Mouse (Mus musculus) lung, adult 2 months (tissue): ENCODE measurements around the gene Serpinb6a. TPM values are rescaled to one million over a fixed set of nuclear protein-coding genes. Genes with fewer than 3 reads are reported as not detected.

Experiments used
- DNase-seq: peaks from one replicate; pipeline ENCODE4 v3.0.0; 2022
- H3K4me1 ChIP-seq: fragments of 200-500 bp; 2 replicates; pipeline ENCODE4 v1.6.1; 2011; ENCODE audit warnings: low read length; ENCODE audit not compliant: control insufficient read depth, insufficient read depth
- H3K4me3 ChIP-seq: fragments of 200-500 bp; replicated peaks from 2 replicates; pipeline ENCODE3; 2011; ENCODE audit warnings: low read depth, mild to moderate bottlenecking, control low read depth, low read length; ENCODE audit errors: extremely low read depth
- CTCF ChIP-seq: fragments of 200-500 bp; IDR thresholded peaks from 2 replicates; pipeline ENCODE4 v1.5.1; 2011; ENCODE audit warnings: mild to moderate bottlenecking, low read length, control low read depth; ENCODE audit not compliant: insufficient read depth
- POLR2A ChIP-seq: fragments of 200-500 bp; IDR thresholded peaks from 2 replicates; pipeline ENCODE4 v1.6.1; 2011; ENCODE audit warnings: low read depth, mild to moderate bottlenecking, control low read depth, low read length, borderline replicate concordance; ENCODE audit errors: extremely low read depth
- WGBS: fragments of 180-500 bp; shearing (Covaris S2); methylation state at CpG from one replicate; pipeline ENCODE4 v1.1.7; 2018; 5-methylcytosine and 5-hydroxymethylcytosine counted together
- polyA plus RNA-seq: library from polyadenylated mRNA; depleted of rRNA; stranded (reverse); fragments of >200 nt; gene quantifications from 2 replicates; pipeline ENCODE4 v1.2.3, GENCODE M21; 2012

The Serpinb6a gene
- polyA plus RNA-seq, 1 experiment: 128 TPM

DNA sequence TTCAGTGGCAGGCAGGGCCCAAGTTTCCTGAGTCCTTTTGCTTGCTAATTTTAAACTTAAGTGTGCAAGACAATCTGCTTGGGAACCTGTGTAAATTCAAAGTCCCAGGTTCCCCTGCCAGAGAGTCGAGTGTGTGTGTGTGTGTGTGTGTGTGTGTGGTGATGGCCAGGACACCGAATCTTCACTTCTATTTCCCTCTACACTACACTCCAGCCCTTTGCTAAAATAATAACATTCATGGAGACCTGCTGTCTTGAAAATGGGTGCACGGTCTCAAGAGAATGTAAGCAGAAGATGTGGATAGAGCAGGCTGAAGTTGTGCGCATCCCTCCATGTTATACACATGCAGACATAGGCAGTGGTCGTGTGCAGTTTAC lies 35.5 kb upstream of the Serpinb6a start:
- 33% methylated on average over 5 of the region's 5 CpGs for WGBS
- Histone ChIP-seq H3K4me3 (peak overlapping the region; percentile 96), H3K4me1 (peaks cover 6% of the 10 kb centered on the region; the same call in 1 of the 2 replicates)
- no peak for TF ChIP-seq CTCF
- no peak for TF ChIP-seq POLR2A
- DNase-seq: no peak

GRCm38 (mm10) chr13:34037172-34038055 lies 34.8 kb upstream of the Serpinb6a start, which contains the start of gene Bphl:
Bphl (plus strand) TSS chr13:34037597.
- Histone ChIP-seq H3K4me3 (peak within 1 kb of the TSS; percentile 96), H3K4me1 (peaks cover 6% of the 10 kb centered on the region; the same call in 1 of the 2 replicates)
- WGBS: under 1% methylated on average over 37 of the region's 37 CpGs
- peak; percentile 88 for DNase-seq
- TF ChIP-seq POLR2A: peak; percentile 91
- TF ChIP-seq CTCF: no peak

- Histone ChIP-seq H3K4me3 (no peak overlapping the region), H3K4me1 (peaks cover 6% of the 10 kb centered on the region; the same call in 1 of the 2 replicates)
- WGBS: 63% methylated on average over 5 of the region's 5 CpGs
- DNase-seq: no peak
- TF ChIP-seq CTCF (no peak), POLR2A (no peak)
These were observed 34.1 kb upstream of the Serpinb6a start for GRCm38 (mm10) chr13:34036726-34037125.

- DNase-seq: no peak
- Histone ChIP-seq H3K4me1 (peaks cover 6% of the 10 kb centered on the region; the same call in 1 of the 2 replicates), H3K4me3 (no peak overlapping the region)
- TF ChIP-seq POLR2A: no peak
- no peak for TF ChIP-seq CTCF
- WGBS: 55% methylated on average over 3 of the region's 3 CpGs
These were observed 32.8 kb upstream of the Serpinb6a start for GRCm38 (mm10) chr13:34035424-34035823.

DNA sequence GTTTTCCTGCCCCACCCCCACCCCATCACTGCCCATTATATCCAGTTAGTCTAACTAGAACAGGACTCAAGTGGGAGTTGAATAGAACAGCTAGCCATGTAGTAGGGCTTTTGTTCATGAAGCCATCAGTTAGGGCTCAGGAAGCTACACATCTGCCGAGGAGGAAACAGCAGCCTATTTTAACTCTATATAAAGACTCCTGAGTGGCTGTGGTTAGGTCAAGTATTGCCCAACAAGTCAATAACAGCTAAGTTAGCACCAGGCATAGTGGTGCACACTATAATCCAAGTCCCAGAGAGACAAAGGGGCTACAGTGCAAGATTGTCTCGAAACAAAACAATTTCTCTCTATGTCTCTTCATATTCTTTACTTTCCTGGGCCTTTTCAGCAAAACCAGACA lies 29.4 kb upstream of the Serpinb6a start:
- H3K4me1 ChIP-seq: 0 out of 2 replicates have a peak, but pooled peaks cover under 1% of the 10 kb centered on the region
- H3K4me3 ChIP-seq: no peak overlapping the region
- 65% methylated on average over 2 of the region's 2 CpGs for WGBS
- no peak for TF ChIP-seq POLR2A
- TF ChIP-seq CTCF: no peak
- no peak for DNase-seq

DNA sequence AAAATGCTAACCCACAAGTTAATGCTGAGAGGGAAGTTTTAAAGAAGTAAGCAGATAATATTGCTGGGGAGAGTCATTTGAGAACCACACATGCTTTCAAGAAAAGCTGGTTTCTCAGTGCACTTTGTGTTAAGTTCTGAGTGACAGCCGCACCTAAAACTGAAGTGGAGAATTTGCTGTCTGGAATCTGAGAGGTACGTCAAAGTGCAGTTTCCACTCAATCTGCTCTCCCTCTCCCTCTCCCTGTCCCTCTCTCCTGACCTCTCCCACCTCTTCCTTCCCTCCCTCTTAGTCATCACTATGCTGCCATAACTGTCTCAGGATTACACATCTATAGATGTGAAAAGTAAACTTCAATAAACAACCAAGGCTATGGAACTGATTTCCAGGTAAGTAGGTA lies 19.4 kb upstream of the Serpinb6a start:
- WGBS: 71% methylated on average over 2 of the region's 2 CpGs
- H3K4me3 ChIP-seq: no peak overlapping the region
- no peak for DNase-seq

GRCm38 (mm10) chr13:34018521-34018920 lies 15.9 kb upstream of the Serpinb6a start:
- Histone ChIP-seq H3K4me1 (no peaks in the 10 kb centered on the region), H3K4me3 (no peak overlapping the region)
- TF ChIP-seq POLR2A (no peak), CTCF (no peak)
- WGBS: 97% methylated on average over 1 of the region's 1 CpGs
- no peak for DNase-seq

More for the DNA sequence above, 19.4 kb upstream of the Serpinb6a start:
- H3K4me1 ChIP-seq: no peaks in the 10 kb centered on the region
- TF ChIP-seq CTCF: no peak
- no peak for TF ChIP-seq POLR2A

DNA sequence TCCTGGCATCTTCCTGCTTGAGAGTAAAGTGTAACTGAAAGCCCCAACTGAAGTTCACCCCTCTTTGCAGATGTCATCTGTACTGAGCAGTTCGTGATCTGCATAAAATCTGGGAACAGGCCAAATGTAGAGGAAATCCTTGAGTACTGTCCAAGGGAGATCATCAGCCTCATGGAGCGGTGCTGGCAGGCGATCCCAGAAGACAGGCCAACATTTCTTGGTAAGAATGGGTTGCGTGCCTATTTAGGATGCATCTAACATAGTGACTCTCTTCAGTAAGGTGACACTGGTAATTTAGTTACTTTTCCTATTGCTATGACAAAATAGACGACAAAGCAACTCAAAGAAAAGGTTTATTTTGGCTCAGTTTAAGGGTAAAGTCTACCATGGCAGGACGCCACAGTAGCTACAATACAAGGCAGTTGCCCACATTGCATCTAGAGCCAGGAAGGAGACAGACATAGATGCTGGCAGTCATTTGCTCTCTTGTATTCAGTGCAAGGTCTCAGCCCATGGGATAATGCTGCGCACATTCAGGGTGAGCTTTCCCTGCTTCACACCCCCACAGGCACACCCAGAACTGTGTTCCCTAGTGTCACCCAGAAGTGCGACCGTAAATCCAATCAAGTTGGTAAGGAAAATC lies 14.5 kb upstream of the Serpinb6a start:
- no peak for DNase-seq
- H3K4me1 ChIP-seq: no peaks in the 10 kb centered on the region
- WGBS: 84% methylated on average over 9 of the region's 9 CpGs
- no peak for TF ChIP-seq POLR2A
- no peak for TF ChIP-seq CTCF
- no peak overlapping the region for H3K4me3 ChIP-seq

GRCm38 (mm10) chr13:34007234-34007633 lies 4.6 kb upstream of the Serpinb6a start:
- Histone ChIP-seq H3K4me1 (peaks cover 14% of the 10 kb centered on the region), H3K4me3 (no peak overlapping the region)
- TF ChIP-seq CTCF (no peak), POLR2A (no peak)
- WGBS: 42% methylated on average over 2 of the region's 2 CpGs
- no peak for DNase-seq

GRCm38 (mm10) chr13:34003058-34003457 lies 464 bp upstream of the Serpinb6a start:
- Histone ChIP-seq H3K4me1 (peaks cover 14% of the 10 kb centered on the region), H3K4me3 (peak overlapping the region; percentile 91)
- TF ChIP-seq POLR2A: no peak
- TF ChIP-seq CTCF: no peak
- 8% methylated on average over 5 of the region's 5 CpGs for WGBS
- DNase-seq: no peak
